Mouse (Mus musculus): ENCODE data around the gene Pgm3. TPM values are rescaled to one million over a fixed set of nuclear protein-coding genes. Genes with fewer than 3 reads are reported as not detected.
A peak's percentile ranks its signal among the peaks of the same experiment; 100 is the strongest.
"Not testable (repeated sequence)": the region's sequence is repeated elsewhere in the genome, so short reads cannot be mapped to it uniquely, and the experiment has no call there.

Gene Pgm3
- 0.01 and 0.04 TPM in 2 replicates for polyA plus RNA-seq (2012)

- H3K36me3 ChIP-seq (ENCODE audit: control insufficient read depth): peaks cover 8% of the 10 kb centered on the region
- H3K9me3 ChIP-seq (ENCODE audit: control insufficient read depth, low read length): no peaks in the 10 kb centered on the region
- H3K4me1 ChIP-seq (ENCODE audit: control insufficient read depth): peaks cover 22% of the 10 kb centered on the region
- peak within 1 kb of the TSS; percentile 87 for H3K4me3 ChIP-seq (replicated peaks)
- H3K27me3 ChIP-seq (ENCODE audit: control insufficient read depth): no peaks in the 10 kb centered on the region
- TF ChIP-seq GATA1 (IDR thresholded peaks at IDR 0.05; ENCODE audit: low read length) (no peak), TAL1 (IDR thresholded peaks at IDR 0.05; ENCODE audit: low read length) (no peak)
Measured at GRCm38 (mm10) chr9:86571540-86572135, at the start of gene Pgm3, which contains the start of gene Rwdd2a. Gene Pgm3, minus strand, starts transcription at chr9:86571842. Gene Rwdd2a, plus strand, starts transcription at chr9:86571991.

DNA sequence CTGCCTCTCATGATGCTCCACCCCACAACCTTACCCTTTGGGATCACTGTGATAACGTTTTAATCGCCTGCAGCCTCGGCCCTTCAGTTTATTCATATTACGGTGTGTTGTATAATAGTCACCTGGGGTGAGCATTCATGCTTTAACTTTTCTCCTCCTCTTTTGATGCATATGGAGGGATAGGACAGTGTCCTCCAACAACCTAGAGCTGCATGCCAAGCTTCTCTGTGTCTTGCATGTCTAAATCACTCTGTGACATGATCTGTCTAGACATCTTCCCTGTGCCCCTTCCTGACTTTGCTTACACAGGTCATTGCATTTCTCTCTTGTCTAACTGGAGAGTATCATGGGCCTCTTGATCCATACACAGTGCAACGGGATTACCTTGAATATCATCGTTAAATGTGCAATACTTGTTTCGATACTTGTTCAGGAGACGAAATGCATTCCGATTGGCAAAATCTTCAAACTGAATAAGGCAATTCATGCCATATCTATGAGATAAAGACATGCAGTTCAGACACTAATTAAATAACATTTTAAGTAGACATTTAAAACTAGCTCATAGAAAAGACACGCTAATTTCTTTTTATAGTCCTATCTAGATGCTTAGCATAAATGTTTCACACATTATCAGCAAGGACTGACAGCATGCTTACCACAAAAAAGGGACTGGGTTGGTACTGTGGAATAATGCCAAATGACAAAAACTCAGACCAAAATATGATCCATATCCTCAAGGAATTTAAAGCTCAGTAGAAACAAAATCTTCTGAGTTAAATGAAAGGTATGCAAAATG lies 47.9 kb upstream of the Pgm3 start:
- Histone ChIP-seq H3K27me3 (ENCODE audit: control insufficient read depth) (no peaks in the 10 kb centered on the region), H3K4me3 (replicated peaks) (no peak overlapping the region), H3K4me1 (ENCODE audit: control insufficient read depth) (no peaks in the 10 kb centered on the region), H3K9me3 (ENCODE audit: control insufficient read depth, low read length) (no peaks in the 10 kb centered on the region), H3K36me3 (ENCODE audit: control insufficient read depth) (no peaks in the 10 kb centered on the region)
- TF ChIP-seq TAL1 (IDR thresholded peaks at IDR 0.05; ENCODE audit: low read length) (no peak), GATA1 (IDR thresholded peaks at IDR 0.05; ENCODE audit: low read length) (no peak)

GRCm38 (mm10) chr9:86617837-86618492 lies 46.3 kb upstream of the Pgm3 start:
- Histone ChIP-seq H3K36me3 (ENCODE audit: control insufficient read depth) (no peaks in the 10 kb centered on the region), H3K4me1 (ENCODE audit: control insufficient read depth) (no peaks in the 10 kb centered on the region), H3K4me3 (replicated peaks) (no peak overlapping the region), H3K27me3 (ENCODE audit: control insufficient read depth) (no peaks in the 10 kb centered on the region), H3K9me3 (ENCODE audit: control insufficient read depth, low read length) (no peaks in the 10 kb centered on the region)
- no peak for TF ChIP-seq GATA1 (IDR thresholded peaks at IDR 0.05; ENCODE audit: low read length)
- no peak for TF ChIP-seq TAL1 (IDR thresholded peaks at IDR 0.05; ENCODE audit: low read length)

DNA sequence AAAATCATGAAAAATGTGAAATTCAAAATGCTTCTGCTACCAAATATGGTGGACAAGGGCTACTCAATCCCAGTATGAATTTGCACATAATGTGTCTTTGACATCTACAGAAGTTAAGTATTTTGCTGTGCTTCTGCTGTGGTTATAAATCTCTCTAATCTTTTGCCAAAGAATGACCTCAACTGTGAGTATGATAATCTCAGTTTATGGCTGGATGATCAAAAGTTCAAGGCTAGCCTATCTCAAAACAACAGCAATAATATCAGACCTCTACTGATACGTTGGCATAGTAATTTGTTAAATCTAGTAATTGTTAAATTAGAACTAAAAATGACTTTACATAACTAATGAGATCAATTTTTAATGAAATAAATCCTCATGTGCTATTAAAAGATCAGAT lies 44.1 kb upstream of the Pgm3 start:
- H3K36me3 ChIP-seq (ENCODE audit: control insufficient read depth): no peaks in the 10 kb centered on the region
- H3K4me3 ChIP-seq (replicated peaks): no peak overlapping the region
- H3K9me3 ChIP-seq (ENCODE audit: control insufficient read depth, low read length): no peaks in the 10 kb centered on the region
- H3K4me1 ChIP-seq (ENCODE audit: control insufficient read depth): no peaks in the 10 kb centered on the region
- TF ChIP-seq GATA1 (IDR thresholded peaks at IDR 0.05; ENCODE audit: low read length): no peak
- TF ChIP-seq TAL1 (IDR thresholded peaks at IDR 0.05; ENCODE audit: low read length): no peak
- H3K27me3 ChIP-seq (ENCODE audit: control insufficient read depth): no peaks in the 10 kb centered on the region

GRCm38 (mm10) chr9:86612091-86612490 lies 40.4 kb upstream of the Pgm3 start:
- no peak for TF ChIP-seq GATA1 (IDR thresholded peaks at IDR 0.05; ENCODE audit: low read length)
- TF ChIP-seq TAL1 (IDR thresholded peaks at IDR 0.05; ENCODE audit: low read length): no peak
- Histone ChIP-seq H3K4me3 (replicated peaks) (no peak overlapping the region), H3K4me1 (ENCODE audit: control insufficient read depth) (no peaks in the 10 kb centered on the region), H3K27me3 (ENCODE audit: control insufficient read depth) (no peaks in the 10 kb centered on the region), H3K36me3 (ENCODE audit: control insufficient read depth) (no peaks in the 10 kb centered on the region), H3K9me3 (ENCODE audit: control insufficient read depth, low read length) (no peaks in the 10 kb centered on the region)

GRCm38 (mm10) chr9:86605776-86606175 lies 34.1 kb upstream of the Pgm3 start:
- no peaks in the 10 kb centered on the region for H3K9me3 ChIP-seq (ENCODE audit: control insufficient read depth, low read length)
- TF ChIP-seq GATA1 (IDR thresholded peaks at IDR 0.05; ENCODE audit: low read length): no peak
- no peak for TF ChIP-seq TAL1 (IDR thresholded peaks at IDR 0.05; ENCODE audit: low read length)
- no peaks in the 10 kb centered on the region for H3K36me3 ChIP-seq (ENCODE audit: control insufficient read depth)
- no peaks in the 10 kb centered on the region for H3K27me3 ChIP-seq (ENCODE audit: control insufficient read depth)
- H3K4me3 ChIP-seq (replicated peaks): no peak overlapping the region
- no peaks in the 10 kb centered on the region for H3K4me1 ChIP-seq (ENCODE audit: control insufficient read depth)

DNA sequence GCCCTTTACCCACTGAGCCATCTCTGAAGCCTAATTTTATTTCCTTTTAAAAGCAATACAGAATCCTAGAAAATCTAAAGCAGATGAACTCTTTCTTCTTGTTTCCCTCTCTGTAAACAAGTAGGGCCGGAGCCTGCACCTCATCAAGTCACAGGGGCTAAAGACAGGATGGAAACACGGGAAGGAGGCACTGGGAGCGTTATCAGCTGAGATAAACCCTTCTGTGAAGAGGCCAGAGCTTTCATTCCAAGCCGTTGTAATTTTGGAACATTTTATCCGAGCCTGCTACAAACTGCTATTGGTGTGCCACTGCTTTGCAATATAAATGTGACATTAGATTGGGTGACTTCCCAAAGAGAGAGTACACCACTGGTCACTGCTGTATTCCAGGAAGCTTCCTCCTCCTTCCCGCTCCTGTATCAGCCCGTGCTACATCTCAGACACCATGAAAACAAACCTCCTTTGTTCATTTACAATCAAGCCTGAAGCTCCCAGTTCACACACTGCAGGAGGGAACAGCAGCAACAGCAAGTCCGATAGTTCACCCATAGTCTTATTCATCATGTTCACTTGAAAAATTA lies 28.2 kb upstream of the Pgm3 start:
- H3K4me3 ChIP-seq (replicated peaks): no peak overlapping the region
- H3K27me3 ChIP-seq (ENCODE audit: control insufficient read depth): no peaks in the 10 kb centered on the region
- H3K4me1 ChIP-seq (ENCODE audit: control insufficient read depth): no peaks in the 10 kb centered on the region
- no peak for TF ChIP-seq GATA1 (IDR thresholded peaks at IDR 0.05; ENCODE audit: low read length)
- no peak for TF ChIP-seq TAL1 (IDR thresholded peaks at IDR 0.05; ENCODE audit: low read length)
- H3K36me3 ChIP-seq (ENCODE audit: control insufficient read depth): peaks cover 4% of the 10 kb centered on the region; the same call in 1 of the 2 replicates
- H3K9me3 ChIP-seq (ENCODE audit: control insufficient read depth, low read length): peaks cover 9% of the 10 kb centered on the region

GRCm38 (mm10) chr9:86596983-86597382 lies 25.3 kb upstream of the Pgm3 start:
- not testable (repeated sequence) for H3K4me1 ChIP-seq (ENCODE audit: control insufficient read depth); H3K4me3 ChIP-seq (replicated peaks); H3K9me3 ChIP-seq (ENCODE audit: control insufficient read depth, low read length); H3K27me3 ChIP-seq (ENCODE audit: control insufficient read depth); H3K36me3 ChIP-seq (ENCODE audit: control insufficient read depth)

GRCm38 (mm10) chr9:86594357-86594767 lies 22.7 kb upstream of the Pgm3 start:
- peaks cover 14% of the 10 kb centered on the region for H3K9me3 ChIP-seq (ENCODE audit: control insufficient read depth, low read length)
- not testable (repeated sequence) for H3K27me3 ChIP-seq (ENCODE audit: control insufficient read depth); H3K4me1 ChIP-seq (ENCODE audit: control insufficient read depth); H3K4me3 ChIP-seq (replicated peaks); H3K36me3 ChIP-seq (ENCODE audit: control insufficient read depth)
